ENCODE assay signal across 11 mouse cellular contexts in the genomic region with DNA sequence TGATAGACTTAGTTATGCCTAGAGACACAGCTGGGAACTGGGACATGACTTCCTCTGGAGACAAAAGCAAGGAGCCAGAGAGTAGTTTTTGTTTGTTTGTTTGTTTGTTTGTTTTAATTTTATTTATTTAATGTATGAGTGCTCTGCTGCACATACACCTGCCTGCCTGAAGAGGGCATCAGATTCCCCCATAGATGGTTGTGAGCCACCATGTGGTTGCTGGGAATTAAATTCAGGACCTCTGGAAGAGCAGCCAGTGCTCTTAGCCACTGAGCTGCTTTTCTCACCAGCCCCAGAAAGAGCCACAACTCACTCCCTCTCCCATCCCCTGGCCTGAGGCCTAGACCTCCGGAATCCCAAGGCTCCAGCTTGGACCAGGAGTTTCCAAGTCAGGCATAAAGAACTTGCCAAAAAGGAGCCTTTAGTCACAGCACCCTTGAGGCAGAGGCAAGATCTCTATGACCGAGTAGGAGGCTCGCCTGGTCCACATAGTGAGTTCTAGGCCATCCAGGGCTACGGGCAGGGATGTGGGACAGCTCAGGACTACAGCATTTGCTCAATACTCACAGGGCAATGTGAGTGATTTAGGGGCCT. TPM values are rescaled to one million over a fixed set of nuclear protein-coding genes. Genes with fewer than 3 reads are reported as not detected.
DNase-seq lines count a peak whose midpoint lies in the region; ATAC-seq and TF ChIP-seq lines count a peak whose summit lies in the region.
"Had no signal": no experiment of that assay in that cellular context is flagged by ENCODE, and none has a peak within 500 bp of the region (broad histone marks: within the 10 kb centered on the region; RNA-seq: fewer than 3 reads in every experiment).

No protein-coding gene starts in this region.

- H3K9ac ChIP-seq in liver, postnatal 0 days (replicated peaks) = no peak overlapping the region
- H3K9ac ChIP-seq in liver, embryonic 11.5 days (ENCODE audit: low read depth, low read length) = no peak overlapping the region
- H3K9ac ChIP-seq: embryonic facial prominence, embryonic 12.5 days had no signal

- H3K36me3 ChIP-seq in liver, postnatal 0 days (replicated peaks; ENCODE audit: insufficient read depth, low read length) = no peaks in the 10 kb centered on the region
- H3K36me3 ChIP-seq in liver, embryonic 11.5 days (ENCODE audit: control insufficient read depth, insufficient read depth, low read length) = no peaks in the 10 kb centered on the region
- no peaks in the 10 kb centered on the region for H3K36me3 ChIP-seq in limb, embryonic 10.5 days
- H3K36me3 ChIP-seq: embryonic facial prominence, embryonic 12.5 days had no signal

- WGBS in liver, postnatal 0 days (ENCODE audit: insufficient replicate concordance) = 70% methylated on average over 4 of the region's 4 CpGs
- WGBS in liver, embryonic 11.5 days = 68% methylated on average over 4 of the region's 4 CpGs
- 64% methylated on average over 4 of the region's 4 CpGs for WGBS in limb, embryonic 10.5 days

- no peak overlapping the region for H3K27ac ChIP-seq in liver, postnatal 0 days (ENCODE audit: low read depth)
- no peak overlapping the region for H3K27ac ChIP-seq in liver, embryonic 11.5 days (ENCODE audit: low read depth, low read length)
- peak overlapping the region; percentile 33; the same call in 1 of the 2 replicates for H3K27ac ChIP-seq in limb, embryonic 10.5 days
- H3K27ac ChIP-seq: embryonic facial prominence, embryonic 12.5 days had no signal

- no peak overlapping the region for H3K4me3 ChIP-seq in liver, postnatal 0 days (ENCODE audit: low read depth, low read length)
- H3K4me3 ChIP-seq in liver, embryonic 11.5 days (ENCODE audit: low read depth, low read length) = no peak overlapping the region
- no peak overlapping the region for H3K4me3 ChIP-seq in limb, embryonic 10.5 days
- H3K4me3 ChIP-seq: embryonic facial prominence, embryonic 12.5 days had no signal

- no peak for TF ChIP-seq EP300 in liver, postnatal 0 days (IDR thresholded peaks at IDR 0.05; ENCODE audit: low read depth)

- no peaks in the 10 kb centered on the region for H3K27me3 ChIP-seq in liver, postnatal 0 days (ENCODE audit: insufficient read depth, low read length)
- no peaks in the 10 kb centered on the region for H3K27me3 ChIP-seq in liver, embryonic 11.5 days (replicated peaks; ENCODE audit: control insufficient read depth, insufficient read depth, low read length)
- no peaks in the 10 kb centered on the region for H3K27me3 ChIP-seq in limb, embryonic 10.5 days (ENCODE audit: low read depth, poor library complexity, severe bottlenecking)
- H3K27me3 ChIP-seq: embryonic facial prominence, embryonic 12.5 days had no signal

- peak; percentile 39 for TF ChIP-seq CTCF in liver, postnatal 0 days (IDR thresholded peaks at IDR 0.05; ENCODE audit: low read depth)

- H3K4me2 ChIP-seq in liver, postnatal 0 days (ENCODE audit: low read depth, low read length) = no peak overlapping the region
- no peak overlapping the region for H3K4me2 ChIP-seq in liver, embryonic 11.5 days
- H3K4me2 ChIP-seq: embryonic facial prominence, embryonic 12.5 days had no signal

- ATAC-seq in liver, postnatal 0 days = no peak
- ATAC-seq in liver, embryonic 11.5 days (replicated peaks; ENCODE audit: low FRiP score) = no peak
- no peak for ATAC-seq in megakaryocyte progenitor cell, adult 5-6 weeks (replicated peaks; ENCODE audit: poor library complexity)

- DNase-seq in gastrocnemius, adult 18-20 months (ENCODE audit: low spot score) = peak; percentile 56
- no peak for DNase-seq in gastrocnemius, postnatal 10 days
- DNase-seq in liver, postnatal 0 days = no peak
- no peak for DNase-seq in liver, embryonic 11.5 days (ENCODE audit: low spot score)
- DNase-seq in R1 (ENCODE audit: low read depth, low spot score) = peak; percentile 74
- no peak for DNase-seq in limb, embryonic 10.5 days (ENCODE audit: low spot score)
- DNase-seq in spleen, postnatal 10 days (ENCODE audit: low spot score in 2 of 2) = no peak

- peaks cover 10% of the 10 kb centered on the region for H3K4me1 ChIP-seq in liver, postnatal 0 days (ENCODE audit: insufficient read depth)
- no peaks in the 10 kb centered on the region for H3K4me1 ChIP-seq in liver, embryonic 11.5 days (replicated peaks; ENCODE audit: control insufficient read depth, insufficient read depth, low read length)
- peaks cover 11% of the 10 kb centered on the region for H3K4me1 ChIP-seq in limb, embryonic 10.5 days
- H3K4me1 ChIP-seq: embryonic facial prominence, embryonic 12.5 days had no signal

- no peaks in the 10 kb centered on the region for H3K9me3 ChIP-seq in liver, postnatal 0 days (ENCODE audit: low read length)
- peaks cover 3% of the 10 kb centered on the region; the same call in 1 of the 2 replicates for H3K9me3 ChIP-seq in liver, embryonic 11.5 days (ENCODE audit: control insufficient read depth, low read length)
- no peaks in the 10 kb centered on the region for H3K9me3 ChIP-seq in limb, embryonic 10.5 days (replicated peaks)
- H3K9me3 ChIP-seq: embryonic facial prominence, embryonic 12.5 days had no signal

RNA-seq across cellular contexts. Expression of gene Fgfr4, which starts 25.6 kb away (rescaled TPM):
- 1 to 10 TPM; 1.2 to 1.3 TPM for total RNA-seq in gastrocnemius, adult 18-20 months (2021)
- total RNA-seq in gastrocnemius, postnatal 10 days (2021) = 10 to 100 TPM; 16.3 to 24.5 TPM
- polyA plus RNA-seq in liver, postnatal 0 days (2015; fragmentation: Nextera tagmentation; extraction: Ambion mirVana) = 4.9 and 5.1 TPM in 2 replicates
- polyA plus RNA-seq in liver, embryonic 11.5 days (2014; fragmentation: Nextera tagmentation; extraction: Ambion mirVana) = 6.8 and 8.0 TPM in 2 replicates
- polyA plus RNA-seq in limb, embryonic 10.5 days (2016; fragmentation: Nextera tagmentation; extraction: Ambion mirVana) = 0.73 and 2.1 TPM in 2 replicates
- total RNA-seq in megakaryocyte progenitor cell, adult 5-6 weeks (2015) = not detected in 2 replicates
- not detected in 2 replicates for total RNA-seq in megakaryocyte progenitor cell, adult 5-6 weeks (2017)
- total RNA-seq: granulocyte monocyte progenitor cell, adult 5-6 weeks had no signal

RNA-seq across cellular contexts. Expression of gene Nsd1, which starts 31.6 kb away (rescaled TPM):
- total RNA-seq in gastrocnemius, adult 18-20 months (2021) = 10 to 100 TPM; 40.0 to 47.1 TPM
- 10 to 100 TPM; 75.4 to 89.6 TPM for total RNA-seq in gastrocnemius, postnatal 10 days (2021)
- polyA plus RNA-seq in liver, postnatal 0 days (2015; fragmentation: Nextera tagmentation; extraction: Ambion mirVana) = 18.6 and 20.6 TPM in 2 replicates
- 35.5 and 41.3 TPM in 2 replicates for polyA plus RNA-seq in liver, embryonic 11.5 days (2014; fragmentation: Nextera tagmentation; extraction: Ambion mirVana)
- polyA plus RNA-seq in limb, embryonic 10.5 days (2016; fragmentation: Nextera tagmentation; extraction: Ambion mirVana) = 63.5 and 69.1 TPM in 2 replicates
- total RNA-seq in megakaryocyte progenitor cell, adult 5-6 weeks (2015) = 90.4 and 94.9 TPM in 2 replicates
- 74.5 and 89.7 TPM in 2 replicates for total RNA-seq in megakaryocyte progenitor cell, adult 5-6 weeks (2017)

RNA-seq across cellular contexts. Expression of gene Gm17617, which starts 44.7 kb away (rescaled TPM):
- total RNA-seq in gastrocnemius, adult 18-20 months (2021) = not detected
- total RNA-seq in gastrocnemius, postnatal 10 days (2021) = not detected
- not detected in 2 replicates for polyA plus RNA-seq in liver, postnatal 0 days (2015; fragmentation: Nextera tagmentation; extraction: Ambion mirVana)
- polyA plus RNA-seq in liver, embryonic 11.5 days (2014; fragmentation: Nextera tagmentation; extraction: Ambion mirVana) = not detected in 2 replicates
- not detected in 2 replicates for polyA plus RNA-seq in limb, embryonic 10.5 days (2016; fragmentation: Nextera tagmentation; extraction: Ambion mirVana)
- total RNA-seq in megakaryocyte progenitor cell, adult 5-6 weeks (2015) = not detected in 2 replicates
- total RNA-seq in megakaryocyte progenitor cell, adult 5-6 weeks (2017) = not detected in 2 replicates
- total RNA-seq: granulocyte monocyte progenitor cell, adult 5-6 weeks had no signal
- polyA plus RNA-seq: embryonic facial prominence, embryonic 12.5 days; limb, embryonic 14.5 days had no signal

Comparison
In these comparisons a context has a peak if more than half of its experiments do, and no peak if none do; other contexts are left out.
1. DNase-seq: peak in gastrocnemius, adult 18-20 months (single experiment) and R1 (single experiment); none in gastrocnemius, postnatal 10 days (single experiment), liver, postnatal 0 days (single experiment), liver, embryonic 11.5 days (single experiment), limb, embryonic 10.5 days (single experiment) and spleen, postnatal 10 days (0 of 2).
2. RNA of gene Fgfr4, which starts 25.6 kb away (total RNA-seq): 16.3 to 24.5 TPM in gastrocnemius, postnatal 10 days; 1.2 to 1.3 TPM in gastrocnemius, adult 18-20 months and not detected in megakaryocyte progenitor cell, adult 5-6 weeks; every median in the first group is over 4 times any median in the second.